Mouse (Mus musculus): ENCODE data around the gene Metrn. TPM values are rescaled to one million over a fixed set of nuclear protein-coding genes. Genes with fewer than 3 reads are reported as not detected.
"Not testable (repeated sequence)": the region's sequence is repeated elsewhere in the genome, so short reads cannot be mapped to it uniquely, and the experiment has no call there.

Gene Metrn
- total RNA-seq, 4 experiments from 2014 or later, result 39.6 to 52.1 (median 46.8) TPM

- peak in 1 of 2 experiments; percentile 47 for DNase-seq (ENCODE audit: low spot score in 2 of 2)
These were observed 12.1 kb upstream of the Metrn start, which contains the start of gene Fbxl16 for GRCm38 (mm10) chr17:25808789-25809605. Gene Fbxl16, plus strand, starts transcription at chr17:25809085.

GRCm38 (mm10) chr17:25808028-25808427 lies 11.1 kb upstream of the Metrn start:
- DNase-seq (ENCODE audit: low spot score in 2 of 2), result no peak

DNA sequence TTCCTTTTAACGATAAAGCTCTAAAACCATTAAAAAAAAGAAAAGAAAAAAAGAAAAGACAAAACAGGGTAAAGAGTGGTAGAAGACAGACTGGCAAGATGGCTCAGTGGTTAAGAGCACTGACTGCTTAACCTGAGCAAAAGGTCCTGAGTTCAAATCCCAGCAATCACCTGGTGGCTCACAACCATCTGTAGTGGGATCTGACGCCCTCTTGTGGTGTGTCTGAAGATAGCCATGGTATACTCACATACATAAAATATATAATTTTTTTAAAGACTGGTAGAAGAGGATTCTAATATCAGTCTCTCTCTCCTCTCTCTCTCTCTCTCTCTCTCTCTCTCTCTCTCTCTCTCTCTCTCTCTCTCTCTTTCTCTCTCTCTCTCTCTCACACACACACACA lies 10.5 kb upstream of the Metrn start:
- not testable (repeated sequence) for DNase-seq (ENCODE audit: low spot score in 2 of 2)

GRCm38 (mm10) chr17:25806507-25806906 lies 9.6 kb upstream of the Metrn start:
- DNase-seq (ENCODE audit: low spot score in 2 of 2), result no peak

DNA sequence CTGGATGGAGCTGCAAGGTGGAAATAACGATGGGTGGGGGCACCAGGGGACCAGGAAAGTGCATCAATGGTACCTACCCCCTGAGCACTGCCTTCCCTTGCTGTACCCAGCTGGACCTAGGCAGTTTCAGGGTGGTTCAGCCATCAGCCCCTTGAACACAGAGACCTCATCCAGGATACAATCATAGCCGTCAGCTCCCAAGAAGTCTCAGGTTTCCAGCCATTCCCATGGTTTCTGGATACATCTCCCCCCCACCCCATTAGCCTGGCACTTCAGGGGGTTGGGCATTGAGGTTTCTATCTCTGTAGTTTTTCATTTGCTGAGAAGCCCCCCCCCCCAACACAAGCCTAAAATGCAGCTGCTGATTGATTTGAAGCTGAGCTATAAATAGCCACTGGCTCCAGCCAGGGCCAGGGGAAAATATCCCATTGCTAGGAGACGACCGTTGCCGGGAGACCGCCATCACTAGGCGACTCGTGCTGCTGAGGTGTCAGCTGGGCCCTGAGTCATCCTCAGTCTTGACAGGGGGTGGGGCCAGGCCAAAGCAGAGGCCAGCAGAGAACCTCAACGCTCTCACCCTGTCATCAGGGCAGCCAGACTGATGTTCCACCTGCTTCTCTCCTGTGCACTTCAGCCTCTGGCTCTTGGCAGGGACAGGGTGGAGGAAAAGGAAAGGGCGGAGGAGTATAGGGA lies 6.0 kb upstream of the Metrn start:
- no peak for DNase-seq (ENCODE audit: low spot score in 2 of 2)

GRCm38 (mm10) chr17:25801029-25801428 lies 4.1 kb upstream of the Metrn start:
- no peak for DNase-seq (ENCODE audit: low spot score in 2 of 2)

DNA sequence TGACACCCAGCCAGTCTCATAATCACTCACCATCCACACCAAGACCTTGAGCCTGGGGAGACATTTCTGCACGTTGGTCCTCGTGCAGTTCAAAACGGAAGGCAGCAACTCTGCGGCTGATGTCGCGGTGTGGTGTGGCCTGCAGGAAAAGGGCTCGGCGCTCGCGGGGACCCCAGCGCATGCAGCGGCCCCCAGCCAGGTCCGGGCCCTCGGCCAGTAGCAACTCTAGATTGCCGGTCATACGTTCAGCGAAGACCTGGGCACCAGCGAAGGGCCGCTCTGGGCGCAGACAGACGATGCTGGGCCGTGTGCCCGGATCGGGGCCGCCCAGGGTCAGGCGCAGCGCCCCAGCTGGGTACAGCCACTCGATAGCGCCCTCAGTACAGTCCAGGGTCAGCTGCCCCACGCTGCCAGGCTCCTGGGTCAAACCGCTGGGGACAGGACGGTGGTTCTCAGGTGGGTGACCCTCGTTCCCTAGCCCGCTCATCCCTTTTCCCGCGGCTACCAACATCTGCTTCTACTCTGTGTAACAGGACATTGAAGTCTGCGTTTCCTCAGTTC lies 645 bp downstream of the Metrn start:
- peak; percentile 57 to 69 for DNase-seq (ENCODE audit: low spot score in 2 of 2)

DNA sequence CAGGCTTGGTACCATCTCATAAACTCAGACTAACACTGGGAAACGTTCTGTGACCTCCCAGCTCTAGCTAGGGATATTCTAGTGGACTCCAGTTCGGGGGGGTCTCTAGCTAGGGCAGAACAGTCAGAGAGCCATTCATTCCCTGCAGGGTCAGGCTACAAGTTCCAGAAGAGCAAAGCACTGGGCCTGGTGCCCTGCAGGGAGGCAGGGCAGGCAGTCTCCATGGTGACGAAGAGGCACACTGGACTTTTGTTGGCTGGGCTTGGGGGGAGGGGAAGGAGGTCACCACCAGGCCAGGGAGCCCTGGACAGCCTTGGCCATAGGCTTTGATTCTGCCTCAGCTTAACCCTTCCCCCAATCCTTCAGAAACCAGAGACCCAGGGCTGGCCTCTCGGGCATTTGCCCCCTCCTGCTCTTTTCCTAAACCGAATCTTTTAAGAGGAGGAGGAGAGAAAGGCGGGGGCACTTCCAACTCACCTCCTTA lies 1.3 kb downstream of the Metrn start, which contains the start of gene AC134908.4:
AC134908.4 (minus strand) TSS at position 51 of the 484 bp plus-strand sequence.
- no peak for DNase-seq (ENCODE audit: low spot score in 2 of 2)

DNA sequence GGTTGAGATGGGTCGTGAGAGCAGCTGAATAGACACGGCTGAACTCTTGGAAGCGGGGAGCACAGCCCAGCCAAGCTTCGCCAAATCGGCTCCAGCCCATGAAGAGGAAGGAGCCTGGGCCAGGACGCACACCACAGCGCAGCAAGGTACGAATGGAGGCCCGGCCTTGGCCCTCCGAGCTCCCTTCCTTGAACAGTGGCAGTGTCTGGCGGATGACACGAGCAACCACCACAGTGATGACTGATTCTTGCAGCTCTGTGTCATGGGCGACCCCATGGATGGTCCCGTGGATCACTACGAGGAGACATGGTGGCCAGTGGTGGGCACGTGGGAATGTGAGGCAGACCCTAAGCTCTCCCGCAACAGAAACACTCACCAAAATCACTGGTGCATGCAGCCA lies 1.9 kb downstream of the Metrn start:
- DNase-seq (ENCODE audit: low spot score in 2 of 2), result no peak

DNA sequence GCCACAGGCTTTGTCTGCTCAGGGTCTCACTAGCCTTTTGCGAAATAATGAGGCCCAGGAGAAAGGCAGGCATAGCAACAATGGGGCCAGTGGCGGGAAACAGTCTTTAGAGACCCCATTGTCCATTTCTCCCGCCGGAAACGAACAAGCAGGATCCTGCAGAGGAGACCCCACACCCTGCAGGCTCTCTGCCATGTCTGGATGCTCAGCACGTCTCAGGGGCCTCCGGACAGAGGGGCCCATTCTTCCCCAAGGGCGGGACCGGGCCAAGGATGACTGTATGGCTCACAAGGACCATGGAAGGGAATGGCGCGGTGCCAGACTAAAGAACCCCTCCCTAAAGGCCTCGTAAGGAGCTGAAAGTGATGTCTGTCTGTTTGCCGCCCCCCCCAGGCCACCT lies 2.7 kb downstream of the Metrn start:
- DNase-seq (ENCODE audit: low spot score in 2 of 2), result no peak

GRCm38 (mm10) chr17:25792615-25793014 lies 4.3 kb downstream of the Metrn start, which contains the start of gene Fam173a:
Gene Fam173a, minus strand, starts transcription at chr17:25792901.
- peak; percentile 37 to 65 for DNase-seq (ENCODE audit: low spot score in 2 of 2)

DNA sequence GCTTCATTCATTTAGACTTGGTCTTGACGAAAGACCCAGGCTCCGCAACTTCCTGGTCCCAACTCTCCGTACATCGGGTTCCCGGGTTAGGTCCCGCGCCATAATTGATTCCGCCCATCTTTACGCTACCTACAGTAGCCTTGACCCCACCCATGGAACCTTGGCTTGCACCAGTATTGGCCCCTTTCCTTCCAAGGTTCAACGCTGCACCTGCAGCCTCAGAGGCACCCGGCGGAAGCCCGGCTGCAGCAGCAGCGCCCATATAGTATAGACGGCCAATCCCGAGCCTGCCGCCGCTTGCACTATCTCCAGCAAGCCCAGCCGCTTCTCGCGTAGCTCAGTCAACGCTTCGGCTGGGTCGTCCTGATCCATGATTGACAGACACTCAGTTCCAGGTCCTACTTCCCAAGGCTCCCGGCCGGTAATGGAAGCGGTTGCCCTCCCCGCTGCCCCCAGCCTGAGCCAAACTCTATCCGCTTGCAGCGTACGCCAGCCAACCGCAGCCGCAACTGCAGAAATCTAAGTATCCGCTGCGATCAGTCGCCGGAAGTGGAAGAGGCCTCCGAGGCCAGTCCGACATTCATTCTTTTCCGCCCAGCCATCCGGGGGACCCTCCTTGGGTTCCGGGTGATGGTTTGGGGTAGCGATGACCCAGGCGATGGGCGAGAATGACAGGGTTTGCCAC lies 5.0 kb downstream of the Metrn start:
- DNase-seq (ENCODE audit: low spot score in 2 of 2), result peak; percentile 73 to 76

DNA sequence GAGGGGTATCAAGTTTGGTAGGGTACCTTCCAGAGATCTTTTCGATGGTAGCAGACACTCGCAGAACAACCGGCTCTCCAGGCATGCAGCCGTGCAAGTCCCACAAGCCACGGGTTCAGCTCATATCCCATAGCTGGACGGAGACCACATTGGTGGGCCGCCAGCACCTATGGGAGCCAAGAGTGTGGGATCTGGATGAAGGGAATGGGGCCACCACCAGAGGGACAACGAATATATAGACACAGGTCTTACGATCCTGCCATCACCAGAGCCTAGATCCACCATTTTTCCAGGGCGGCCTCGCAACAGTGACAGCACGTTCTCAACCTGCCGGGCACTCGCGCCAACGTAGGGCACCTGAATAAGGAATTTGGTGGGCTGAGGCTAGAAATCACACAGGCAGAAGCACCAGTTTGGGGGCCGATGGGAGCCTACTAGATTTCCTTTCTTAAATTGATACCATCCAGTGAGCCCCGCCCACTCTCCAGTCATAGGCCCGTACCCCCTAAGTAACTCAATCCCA lies 5.6 kb downstream of the Metrn start:
- DNase-seq (ENCODE audit: low spot score in 2 of 2), result no peak

DNA sequence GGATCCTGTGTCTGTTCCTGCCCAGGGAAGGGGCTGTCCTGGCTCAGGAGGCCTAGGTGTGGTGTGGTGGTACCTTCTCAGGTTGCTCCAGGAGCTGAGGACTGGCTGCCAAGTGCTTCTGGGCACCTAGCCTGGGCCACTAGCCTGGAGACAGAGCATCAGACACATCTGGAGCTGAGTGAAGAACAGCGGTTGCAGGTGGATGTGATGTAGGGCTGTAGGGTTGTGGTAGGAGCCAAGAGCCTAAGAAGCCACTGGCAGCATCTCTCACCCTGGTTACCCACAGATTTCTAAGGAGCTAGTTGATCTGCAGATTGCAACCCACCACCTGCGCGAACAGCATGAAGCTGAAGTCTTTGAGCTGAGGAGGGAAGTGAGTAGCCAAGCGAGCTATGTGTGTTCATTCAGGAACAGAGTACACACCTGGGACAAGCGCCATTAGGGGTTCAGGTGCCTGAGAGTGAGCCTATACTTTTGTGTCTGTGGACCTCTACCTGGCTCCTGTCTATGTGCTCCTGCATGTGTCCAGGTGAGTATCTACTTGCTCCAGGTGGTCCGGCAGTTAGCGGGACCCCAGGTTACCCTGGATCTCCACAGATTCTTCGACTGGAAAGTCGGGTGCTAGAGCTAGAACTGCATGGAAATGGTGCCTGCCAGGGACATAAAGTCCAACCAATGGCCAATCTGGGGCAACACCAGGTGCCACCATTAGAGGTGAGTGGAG lies 10.0 kb downstream of the Metrn start:
- DNase-seq (ENCODE audit: low spot score in 2 of 2), result no peak

DNA sequence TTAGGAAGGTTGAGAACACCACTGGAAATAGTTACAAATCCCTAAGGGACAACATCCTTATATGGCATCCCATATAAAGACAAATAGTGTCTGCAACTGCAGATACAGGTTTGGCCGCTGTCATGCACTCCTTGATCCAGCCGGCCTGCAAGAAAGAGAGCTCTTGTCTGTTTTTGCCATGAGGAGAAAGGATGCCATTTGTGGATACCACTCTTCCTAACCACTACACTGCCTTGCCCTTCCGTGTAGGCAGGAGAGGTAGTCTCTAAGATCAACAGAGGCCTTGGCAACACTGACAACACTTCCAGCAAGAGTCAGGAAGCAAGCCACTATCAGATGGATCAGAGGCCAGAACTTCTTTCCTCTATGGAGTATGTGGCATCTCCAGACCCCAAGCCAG lies 10.7 kb downstream of the Metrn start, which contains the start of gene Ccdc78:
Ccdc78 (plus strand) TSS at position 301 of the 400 bp plus-strand sequence.
- DNase-seq (ENCODE audit: low spot score in 2 of 2), result no peak

GRCm38 (mm10) chr17:25785281-25785745 lies 11.6 kb downstream of the Metrn start, which contains the start of gene Haghl:
Gene Haghl, minus strand, starts transcription at chr17:25785673.
- peak; percentile 90 to 95 for DNase-seq (ENCODE audit: low spot score in 2 of 2)

DNA sequence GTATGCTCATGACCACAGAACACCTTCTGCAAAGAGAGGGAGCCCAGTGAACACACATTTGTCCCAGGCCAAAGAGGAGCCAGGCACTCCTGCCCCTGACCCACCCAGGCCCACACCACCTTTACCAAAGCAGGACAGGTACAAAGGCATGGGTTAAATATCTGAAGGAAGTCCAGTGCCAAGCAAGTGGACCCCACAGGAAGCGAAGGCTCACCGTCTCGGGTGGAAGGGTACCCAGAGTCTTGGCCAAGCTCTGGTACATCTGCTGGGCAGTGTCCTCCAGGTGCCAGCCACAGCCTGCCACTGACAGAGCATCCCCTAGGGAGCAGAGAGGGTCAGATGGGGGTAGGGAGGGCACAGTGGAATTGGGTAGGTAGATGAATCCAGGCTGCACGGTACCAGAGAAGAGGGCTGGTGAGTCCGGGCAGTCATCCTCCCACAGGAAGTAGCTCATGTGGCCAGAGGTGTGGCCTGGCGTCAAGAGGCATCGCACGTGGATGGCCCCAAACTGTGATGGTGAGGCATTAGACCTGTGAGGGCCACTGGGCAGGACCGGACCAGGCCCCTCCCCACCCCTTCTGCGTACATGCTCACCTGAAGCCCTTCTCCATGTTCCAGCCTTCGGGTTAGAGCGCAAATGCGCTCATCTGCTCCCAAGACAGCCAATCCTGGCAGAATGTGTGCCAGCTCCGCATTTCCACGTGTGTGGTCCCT lies 12.9 kb downstream of the Metrn start:
- no peak for DNase-seq (ENCODE audit: low spot score in 2 of 2)

- no peak for DNase-seq (ENCODE audit: low spot score in 2 of 2)
These were observed 13.8 kb downstream of the Metrn start for GRCm38 (mm10) chr17:25783086-25783485.

DNA sequence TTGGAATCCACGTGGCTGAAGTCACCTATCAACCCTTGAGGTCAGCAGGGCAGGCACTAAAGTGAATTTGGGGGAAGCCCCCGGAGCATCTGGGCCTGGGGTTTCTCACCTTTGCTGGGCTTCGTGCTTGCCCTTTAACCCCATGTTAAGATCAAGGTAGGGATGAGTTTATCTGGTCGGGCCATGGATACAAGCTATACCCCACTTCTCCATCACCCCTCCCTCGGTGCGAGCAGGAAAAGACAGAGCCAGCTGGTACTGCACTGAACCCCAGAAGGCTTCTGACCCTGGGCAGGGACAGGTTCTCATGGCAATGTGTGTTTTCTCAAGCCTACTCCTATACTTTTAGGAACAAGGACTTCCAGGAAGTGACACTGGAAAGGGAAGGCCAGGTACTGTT lies 15.6 kb downstream of the Metrn start:
- DNase-seq (ENCODE audit: low spot score in 2 of 2), result no peak
